27 mouse cellular contexts compared by ENCODE assay signal in genomic region chr8:107192631-107193030, GRCm38 (mm10). TPM values are rescaled to one million over a fixed set of nuclear protein-coding genes. Genes with fewer than 3 reads are reported as not detected.
DNase-seq lines count a peak whose midpoint lies in the region; ATAC-seq and TF ChIP-seq lines count a peak whose summit lies in the region.
"Had no signal": no experiment of that assay in that cellular context is flagged by ENCODE, and none has a peak within 500 bp of the region (broad histone marks: within the 10 kb centered on the region; RNA-seq: fewer than 3 reads in every experiment).

No protein-coding gene starts in this region.

- no peaks in the 10 kb centered on the region for H3K9me3 ChIP-seq in lung, postnatal 0 days (ENCODE audit: low read length)
- H3K9me3 ChIP-seq: embryonic facial prominence, embryonic 12.5 days; heart, embryonic 10.5 days; heart, embryonic 15.5 days; megakaryocyte, embryonic 14.5 days; midbrain, embryonic 12.5 days had no signal

- H3K27ac ChIP-seq in cerebellum, adult 2 months (ENCODE audit: insufficient read depth, low read length): no peak overlapping the region
- H3K27ac ChIP-seq in lung, postnatal 0 days (ENCODE audit: low read length): no peak overlapping the region
- H3K27ac ChIP-seq: embryonic facial prominence, embryonic 12.5 days; heart, embryonic 10.5 days; heart, embryonic 15.5 days; kidney, postnatal 0 days; liver, embryonic 14.5 days; midbrain, embryonic 12.5 days had no signal

- ATAC-seq in lung, postnatal 0 days: no peak
- ATAC-seq: forebrain, postnatal 0 days; intestine, embryonic 16.5 days had no signal

- no peaks in the 10 kb centered on the region for H3K27me3 ChIP-seq in cerebellum, adult 2 months (ENCODE audit: control insufficient read depth, insufficient read depth, low read length)
- no peaks in the 10 kb centered on the region for H3K27me3 ChIP-seq in lung, postnatal 0 days (replicated peaks; ENCODE audit: insufficient read depth, low read length)
- H3K27me3 ChIP-seq: CH12.LX; embryonic facial prominence, embryonic 12.5 days; heart, embryonic 15.5 days; megakaryocyte, embryonic 14.5 days; midbrain, embryonic 12.5 days had no signal

- no peak overlapping the region for H3K4me2 ChIP-seq in lung, postnatal 0 days (replicated peaks; ENCODE audit: low read depth, low read length)
- H3K4me2 ChIP-seq: embryonic facial prominence, embryonic 12.5 days; heart, embryonic 15.5 days; midbrain, embryonic 12.5 days had no signal

- no peak for TF ChIP-seq EP300 in lung, postnatal 0 days (IDR thresholded peaks at IDR 0.05)

- peak; percentile 71 for DNase-seq in adrenal gland, postnatal 10 days
- DNase-seq in adrenal gland, adult 8-10 months: no peak
- DNase-seq in cerebellum, postnatal 14 days: peak; percentile 17 to 52
- DNase-seq in cerebellum, adult 2 months: no peak
- peak; percentile 40 for DNase-seq in lung, postnatal 36 days
- no peak for DNase-seq in lung, postnatal 0 days (ENCODE audit: low spot score)
- peak; percentile 51 for DNase-seq in fat pad, adult 2 months (ENCODE audit: extremely low read depth, low read depth, low spot score)
- no peak for DNase-seq in frontal cortex, adult 2 months (ENCODE audit: extremely low spot score in 1 of 2, low spot score in 1 of 2)
- DNase-seq: cerebellum, adult 8-10 months; embryo, embryonic 11 days; forebrain, postnatal 0 days; gastrocnemius, postnatal 10 days; kidney, adult 8-10 months; layer of hippocampus, postnatal 36 days; liver; lung, adult 2 months; right cerebral cortex, postnatal 25 days; thymus, postnatal 14 days had no signal

- H3K36me3 ChIP-seq in lung, postnatal 0 days (ENCODE audit: insufficient read depth, low read length): no peaks in the 10 kb centered on the region
- H3K36me3 ChIP-seq: embryonic facial prominence, embryonic 12.5 days; heart, embryonic 10.5 days; heart, embryonic 15.5 days; midbrain, embryonic 12.5 days had no signal

- H3K4me1 ChIP-seq in cerebellum, adult 2 months (ENCODE audit: control insufficient read depth, insufficient read depth, low read length): no peaks in the 10 kb centered on the region
- no peaks in the 10 kb centered on the region for H3K4me1 ChIP-seq in lung, postnatal 0 days (ENCODE audit: insufficient read depth, low read depth, low read length)
- H3K4me1 ChIP-seq: embryonic facial prominence, embryonic 12.5 days; heart, embryonic 15.5 days; megakaryocyte, embryonic 14.5 days; midbrain, embryonic 12.5 days had no signal

- TF ChIP-seq CTCF in cerebellum, adult 2 months (IDR thresholded peaks at IDR 0.05; ENCODE audit: borderline replicate concordance, insufficient read depth, low read depth, low read length): no peak
- no peak for TF ChIP-seq CTCF in lung, postnatal 0 days (IDR thresholded peaks at IDR 0.05)

- no peak for TF ChIP-seq POLR2A in cerebellum, adult 2 months (IDR thresholded peaks at IDR 0.05; ENCODE audit: borderline replicate concordance, insufficient read depth, low read length)

- no peak overlapping the region for H3K4me3 ChIP-seq in cerebellum, adult 2 months (replicated peaks; ENCODE audit: insufficient read depth, low read depth, low read length)
- H3K4me3 ChIP-seq in lung, postnatal 0 days (ENCODE audit: low read depth, low read length): no peak overlapping the region
- H3K4me3 ChIP-seq: embryonic facial prominence, embryonic 12.5 days; heart, embryonic 10.5 days; heart, embryonic 15.5 days; megakaryocyte, embryonic 14.5 days; midbrain, embryonic 12.5 days had no signal

- no peak overlapping the region for H3K9ac ChIP-seq in lung, postnatal 0 days (replicated peaks; ENCODE audit: low read depth)
- H3K9ac ChIP-seq: embryonic facial prominence, embryonic 12.5 days; forebrain, postnatal 0 days; heart, embryonic 15.5 days; liver, embryonic 14.5 days; midbrain, embryonic 12.5 days had no signal

- 26% methylated on average over 8 of the region's 8 CpGs for WGBS in cerebellum, adult 2 months
- 57% methylated on average over 8 of the region's 8 CpGs for WGBS in lung, postnatal 0 days

RNA-seq across cellular contexts. Expression of gene Cyb5b, which starts 42.2 kb away (rescaled TPM):
- total RNA-seq in adrenal gland, postnatal 10 days (2021): 100 to 1,000 TPM; 216 to 248 TPM
- 100 to 1,000 TPM; 398 to 743 (median 524) TPM for total RNA-seq in adrenal gland, adult 8-10 months (2022)
- 87.2 and 90.3 TPM in 2 replicates for polyA plus RNA-seq in cerebellum, adult 2 months (2012; rRNA removed)
- 58.4 and 63.1 TPM in 2 replicates for polyA plus RNA-seq in lung, postnatal 0 days (2015; fragmentation: Nextera tagmentation; extraction: Ambion mirVana)
- polyA plus RNA-seq in frontal cortex, adult 2 months (2012; rRNA removed): 108 TPM in 2 replicates

Comparison
In these comparisons a context has a peak if more than half of its experiments do, and no peak if none do; other contexts are left out.
1. DNase-seq: peak in adrenal gland, postnatal 10 days (single experiment), cerebellum, postnatal 14 days (2 of 2), lung, postnatal 36 days (single experiment) and fat pad, adult 2 months (single experiment); none in adrenal gland, adult 8-10 months (single experiment), cerebellum, adult 2 months (0 of 2), lung, postnatal 0 days (single experiment) and frontal cortex, adult 2 months (0 of 2).